ENCODE assay signal across 28 mouse cellular contexts in genomic region chr10:78573226-78573625, GRCm38 (mm10). TPM values are rescaled to one million over a fixed set of nuclear protein-coding genes. Genes with fewer than 3 reads are reported as not detected.
DNase-seq lines count a peak whose midpoint lies in the region; ATAC-seq and TF ChIP-seq lines count a peak whose summit lies in the region.
"Had no signal": no experiment of that assay in that cellular context is flagged by ENCODE, and none has a peak within 500 bp of the region (broad histone marks: within the 10 kb centered on the region; RNA-seq: fewer than 3 reads in every experiment).

No protein-coding gene starts in this region.

- WGBS in hindbrain, postnatal 0 days: 72% methylated on average over 3 of the region's 3 CpGs
- 82% methylated on average over 3 of the region's 3 CpGs for WGBS in hindbrain, embryonic 12.5 days
- 58% methylated on average over 3 of the region's 3 CpGs for WGBS in embryonic facial prominence, embryonic 15.5 days
- 81% methylated on average over 3 of the region's 3 CpGs for WGBS in hindbrain, embryonic 10.5 days

- H3K9ac ChIP-seq in hindbrain, postnatal 0 days (replicated peaks; ENCODE audit: low read length): no peak overlapping the region
- H3K9ac ChIP-seq in hindbrain, embryonic 12.5 days: no peak overlapping the region
- H3K9ac ChIP-seq in embryonic facial prominence, embryonic 15.5 days: no peak overlapping the region
- H3K9ac ChIP-seq: liver, postnatal 0 days had no signal

- H3K9me3 ChIP-seq in hindbrain, postnatal 0 days (ENCODE audit: low read length): no peaks in the 10 kb centered on the region
- no peaks in the 10 kb centered on the region for H3K9me3 ChIP-seq in hindbrain, embryonic 12.5 days (replicated peaks)
- H3K9me3 ChIP-seq in embryonic facial prominence, embryonic 15.5 days (replicated peaks): no peaks in the 10 kb centered on the region
- no peaks in the 10 kb centered on the region for H3K9me3 ChIP-seq in hindbrain, embryonic 10.5 days
- H3K9me3 ChIP-seq: forebrain, embryonic 13.5 days; heart, embryonic 13.5 days; hindbrain, embryonic 13.5 days had no signal

- no peaks in the 10 kb centered on the region for H3K27me3 ChIP-seq in hindbrain, postnatal 0 days (ENCODE audit: insufficient read depth, low read length)
- no peaks in the 10 kb centered on the region for H3K27me3 ChIP-seq in hindbrain, embryonic 12.5 days
- no peaks in the 10 kb centered on the region for H3K27me3 ChIP-seq in embryonic facial prominence, embryonic 15.5 days
- H3K27me3 ChIP-seq in hindbrain, embryonic 10.5 days (ENCODE audit: insufficient read depth, poor library complexity, severe bottlenecking): no peaks in the 10 kb centered on the region
- H3K27me3 ChIP-seq: forebrain, embryonic 13.5 days; heart, embryonic 13.5 days; hindbrain, embryonic 13.5 days had no signal

- H3K36me3 ChIP-seq in hindbrain, postnatal 0 days (ENCODE audit: insufficient read depth, low read length): no peaks in the 10 kb centered on the region
- peaks cover 7% of the 10 kb centered on the region; the same call in 1 of the 2 replicates for H3K36me3 ChIP-seq in hindbrain, embryonic 12.5 days
- H3K36me3 ChIP-seq in embryonic facial prominence, embryonic 15.5 days: peaks cover 14% of the 10 kb centered on the region
- peaks cover 14% of the 10 kb centered on the region for H3K36me3 ChIP-seq in hindbrain, embryonic 10.5 days

- no peak overlapping the region for H3K4me2 ChIP-seq in hindbrain, postnatal 0 days (ENCODE audit: low read depth, low read length)
- H3K4me2 ChIP-seq in hindbrain, embryonic 12.5 days (replicated peaks): no peak overlapping the region
- no peak overlapping the region for H3K4me2 ChIP-seq in embryonic facial prominence, embryonic 15.5 days (replicated peaks)

- H3K27ac ChIP-seq in hindbrain, postnatal 0 days: 0 out of 2 replicates have a peak overlapping the region, but pooled peaks have one; percentile 90
- H3K27ac ChIP-seq in hindbrain, embryonic 12.5 days: no peak overlapping the region
- H3K27ac ChIP-seq in embryonic facial prominence, embryonic 15.5 days (replicated peaks): peak overlapping the region; percentile 98
- H3K27ac ChIP-seq in hindbrain, embryonic 10.5 days: no peak overlapping the region

- no peak for ATAC-seq in hindbrain, postnatal 0 days
- ATAC-seq in hindbrain, embryonic 12.5 days (ENCODE audit: low FRiP score): no peak
- ATAC-seq in embryonic facial prominence, embryonic 15.5 days (ENCODE audit: insufficient number of reproducible peaks, low FRiP score, low TSS enrichment, low read depth): no peak
- ATAC-seq: inflammation-experienced regulatory T-cells, adult 6 months; liver, postnatal 0 days had no signal

- no peak for TF ChIP-seq CTCF in hindbrain, postnatal 0 days (IDR thresholded peaks at IDR 0.05; ENCODE audit: low read depth)

- no peak overlapping the region for H3K4me3 ChIP-seq in hindbrain, postnatal 0 days (ENCODE audit: low read length)
- no peak overlapping the region for H3K4me3 ChIP-seq in hindbrain, embryonic 12.5 days
- no peak overlapping the region for H3K4me3 ChIP-seq in embryonic facial prominence, embryonic 15.5 days (replicated peaks)
- no peak overlapping the region for H3K4me3 ChIP-seq in hindbrain, embryonic 10.5 days

- peaks cover 6% of the 10 kb centered on the region for H3K4me1 ChIP-seq in hindbrain, postnatal 0 days (ENCODE audit: insufficient read depth, low read length)
- H3K4me1 ChIP-seq in hindbrain, embryonic 12.5 days: peaks cover 15% of the 10 kb centered on the region
- peaks cover 21% of the 10 kb centered on the region for H3K4me1 ChIP-seq in embryonic facial prominence, embryonic 15.5 days
- H3K4me1 ChIP-seq in hindbrain, embryonic 10.5 days (replicated peaks): peaks cover 17% of the 10 kb centered on the region

- DNase-seq in cerebellum, adult 11-12 months: peak; percentile 36
- no peak for DNase-seq in cerebellum, postnatal 36 days
- DNase-seq in hindbrain, postnatal 0 days (ENCODE audit: low spot score): no peak
- DNase-seq in liver: no peak
- DNase-seq in hindbrain, embryonic 10.5 days (ENCODE audit: low spot score): no peak
- DNase-seq: adrenal gland, postnatal 25 days; gastrocnemius, postnatal 10 days; heart, adult 18-20 months; heart, postnatal 14 days; kidney, adult 18-20 months; kidney, postnatal 4 days; layer of hippocampus, adult 9-11 months; liver, postnatal 0 days; lung, postnatal 10 days; thymus, postnatal 25 days had no signal

RNA-seq across cellular contexts. Expression of gene Ilvbl, which starts 0.9 kb away (rescaled TPM):
- total RNA-seq in hindbrain, postnatal 0 days (2014; rRNA removed): 59.1 and 66.2 TPM in 2 replicates
- polyA plus RNA-seq in hindbrain, postnatal 0 days (2015; fragmentation: Nextera tagmentation; extraction: Ambion mirVana): 83.6 and 86.4 TPM in 2 replicates
- 45.0 and 51.6 TPM in 2 replicates for polyA plus RNA-seq in hindbrain, embryonic 12.5 days (2016; fragmentation: Nextera tagmentation; extraction: Ambion mirVana)
- 69.2 and 75.6 TPM in 2 replicates for polyA plus RNA-seq in embryonic facial prominence, embryonic 15.5 days (2015; fragmentation: Nextera tagmentation; extraction: Ambion mirVana)
- polyA plus RNA-seq in hindbrain, embryonic 10.5 days (2016; fragmentation: Nextera tagmentation; extraction: Ambion mirVana): 35.5 and 48.0 TPM in 2 replicates

RNA-seq across cellular contexts. Expression of gene Syde1, which starts 18.5 kb away (rescaled TPM):
- 5.6 and 7.2 TPM in 2 replicates for total RNA-seq in hindbrain, postnatal 0 days (2014; rRNA removed)
- polyA plus RNA-seq in hindbrain, postnatal 0 days (2015; fragmentation: Nextera tagmentation; extraction: Ambion mirVana): 3.5 and 3.6 TPM in 2 replicates
- 9.2 and 10.8 TPM in 2 replicates for polyA plus RNA-seq in hindbrain, embryonic 12.5 days (2016; fragmentation: Nextera tagmentation; extraction: Ambion mirVana)
- polyA plus RNA-seq in embryonic facial prominence, embryonic 15.5 days (2015; fragmentation: Nextera tagmentation; extraction: Ambion mirVana): 18.3 and 20.2 TPM in 2 replicates
- 12.2 TPM in 2 replicates for polyA plus RNA-seq in hindbrain, embryonic 10.5 days (2016; fragmentation: Nextera tagmentation; extraction: Ambion mirVana)

RNA-seq across cellular contexts. Expression of gene Olfr1357, which starts 44.6 kb away (rescaled TPM):
- not detected in 2 replicates for total RNA-seq in hindbrain, postnatal 0 days (2014; rRNA removed)
- not detected in 2 replicates for polyA plus RNA-seq in hindbrain, postnatal 0 days (2015; fragmentation: Nextera tagmentation; extraction: Ambion mirVana)
- polyA plus RNA-seq in hindbrain, embryonic 12.5 days (2016; fragmentation: Nextera tagmentation; extraction: Ambion mirVana): not detected in 2 replicates
- 0.09 TPM in 1 of 2 replicates, not detected in the other for polyA plus RNA-seq in embryonic facial prominence, embryonic 15.5 days (2015; fragmentation: Nextera tagmentation; extraction: Ambion mirVana)
- polyA plus RNA-seq in hindbrain, embryonic 10.5 days (2016; fragmentation: Nextera tagmentation; extraction: Ambion mirVana): not detected in 2 replicates
- total RNA-seq: adrenal gland, postnatal 25 days; gastrocnemius, postnatal 10 days; heart, adult 18-20 months; heart, postnatal 14 days; left cerebral cortex, adult 18-20 months; left cerebral cortex, postnatal 25 days had no signal
- polyA plus RNA-seq: erythroblast, embryonic 14.5 days; forebrain, embryonic 13.5 days; heart, embryonic 13.5 days; hindbrain, embryonic 13.5 days; inflammation-experienced regulatory T-cells, adult 6 months; kidney, embryonic 16.5 days; liver, embryonic 11.5 days; liver, postnatal 0 days; midbrain, embryonic 11.5 days; spleen, adult 2 months had no signal

RNA-seq across cellular contexts. Expression of gene Olfr1358, which starts 56.0 kb away (rescaled TPM):
- total RNA-seq in hindbrain, postnatal 0 days (2014; rRNA removed): not detected in 2 replicates
- not detected in 2 replicates for polyA plus RNA-seq in hindbrain, postnatal 0 days (2015; fragmentation: Nextera tagmentation; extraction: Ambion mirVana)
- polyA plus RNA-seq in hindbrain, embryonic 12.5 days (2016; fragmentation: Nextera tagmentation; extraction: Ambion mirVana): not detected in 2 replicates
- 0.21 TPM in 1 of 2 replicates, not detected in the other for polyA plus RNA-seq in embryonic facial prominence, embryonic 15.5 days (2015; fragmentation: Nextera tagmentation; extraction: Ambion mirVana)
- not detected in 2 replicates for polyA plus RNA-seq in hindbrain, embryonic 10.5 days (2016; fragmentation: Nextera tagmentation; extraction: Ambion mirVana)
- total RNA-seq: adrenal gland, postnatal 25 days; gastrocnemius, postnatal 10 days; heart, adult 18-20 months; heart, postnatal 14 days; left cerebral cortex, adult 18-20 months; left cerebral cortex, postnatal 25 days had no signal
- polyA plus RNA-seq: erythroblast, embryonic 14.5 days; forebrain, embryonic 13.5 days; heart, embryonic 13.5 days; hindbrain, embryonic 13.5 days; inflammation-experienced regulatory T-cells, adult 6 months; kidney, embryonic 16.5 days; liver, embryonic 11.5 days; midbrain, embryonic 11.5 days; spleen, adult 2 months had no signal

Comparison
In these comparisons a context has a peak if more than half of its experiments do, and no peak if none do; other contexts are left out.
1. H3K27ac ChIP-seq: peak in hindbrain, postnatal 0 days (single experiment) and embryonic facial prominence, embryonic 15.5 days (single experiment); none in hindbrain, embryonic 12.5 days (single experiment) and hindbrain, embryonic 10.5 days (single experiment).